Mouse (Mus musculus) bone marrow macrophage, adult 2 months (primary cell): Measurements from ENCODE around the gene Phf12.

Experiments
- CTCF ChIP-seq: IDR thresholded peaks from 2 replicates; pipeline ENCODE4 v1.5.1; 2012; ENCODE audit warnings: low read depth, mild to moderate bottlenecking, low read length, moderate library complexity
- POLR2A ChIP-seq: IDR thresholded peaks from 2 replicates; pipeline ENCODE4 v1.6.1; 2012; ENCODE audit warnings: mild to moderate bottlenecking, low read depth, low read length, borderline replicate concordance

DNA sequence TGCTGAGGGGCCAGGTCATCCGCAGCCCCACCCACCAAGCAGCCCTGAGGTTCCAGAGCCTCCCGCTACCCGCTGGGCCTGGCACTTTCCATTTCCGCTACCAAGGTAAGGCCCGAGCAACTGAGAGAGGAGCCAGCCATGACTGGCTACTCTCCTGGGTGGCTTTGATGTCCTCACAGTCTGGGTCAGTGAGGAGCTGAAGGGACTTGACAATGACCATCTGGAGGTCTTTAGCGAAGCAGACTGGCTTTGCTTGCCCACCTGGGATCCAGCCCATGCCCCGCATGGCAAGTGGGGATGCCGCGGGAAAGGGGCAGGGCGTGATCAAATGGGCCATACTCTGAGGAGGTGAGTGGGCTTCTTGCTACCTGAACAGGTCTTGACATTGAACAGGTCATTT, 19.6 kb upstream of the Phf12 start:
- TF ChIP-seq POLR2A (no peak), CTCF (no peak)
